Mouse (Mus musculus) layer of hippocampus, adult 8-10 months (tissue): ENCODE measurements around the gene Pax6. TPM values are rescaled to one million over a fixed set of nuclear protein-coding genes. Genes with fewer than 3 reads are reported as not detected.

Source experiments
- DNase-seq, 2 experiments: peaks; one replicate each; pipeline ENCODE4 v3.0.0; 2022; ENCODE audit warnings: low spot score in 2 of 2
- total RNA-seq, 4 experiments: library from RNA; stranded (reverse); gene quantifications; 2 replicates each; pipeline ENCODE4 v1.2.4; 2022

Pax6 gene
- total RNA-seq, 4 experiments from 2014 or later = 12.5 to 17.6 (median 12.8) TPM

- DNase-seq = no peak
These were observed 14.1 kb downstream of the Pax6 start for GRCm38 (mm10) chr2:105682634-105683351.

- DNase-seq = no peak
These were observed 15.2 kb downstream of the Pax6 start for GRCm38 (mm10) chr2:105683771-105684410.

- no peak for DNase-seq
These were observed 16.4 kb downstream of the Pax6 start for GRCm38 (mm10) chr2:105684991-105685650.

- no peak for DNase-seq
These were observed 17.0 kb downstream of the Pax6 start for GRCm38 (mm10) chr2:105685651-105686050.

- no peak for DNase-seq
These were observed 17.9 kb downstream of the Pax6 start for GRCm38 (mm10) chr2:105686363-105687316.

GRCm38 (mm10) chr2:105687317-105687991, 18.8 kb downstream of the Pax6 start:
- DNase-seq = no peak

GRCm38 (mm10) chr2:105688011-105688410, 19.3 kb downstream of the Pax6 start:
- no peak for DNase-seq

GRCm38 (mm10) chr2:105688436-105689303, 20.0 kb downstream of the Pax6 start:
- DNase-seq = no peak

- no peak for DNase-seq
These were observed 20.6 kb downstream of the Pax6 start for GRCm38 (mm10) chr2:105689304-105689770.

- no peak for DNase-seq
These were observed 21.3 kb downstream of the Pax6 start for GRCm38 (mm10) chr2:105689771-105690639.

- no peak for DNase-seq
These were observed 22.6 kb downstream of the Pax6 start for GRCm38 (mm10) chr2:105691296-105691695.

- DNase-seq = no peak
These were observed 29.0 kb downstream of the Pax6 start for GRCm38 (mm10) chr2:105697741-105698140.

GRCm38 (mm10) chr2:105698631-105699030, 29.9 kb downstream of the Pax6 start:
- DNase-seq = no peak

- no peak for DNase-seq
These were observed 33.1 kb downstream of the Pax6 start for GRCm38 (mm10) chr2:105701781-105702180.

- DNase-seq = no peak
These were observed 33.9 kb downstream of the Pax6 start for GRCm38 (mm10) chr2:105702586-105702985.

GRCm38 (mm10) chr2:105705320-105705719, 36.6 kb downstream of the Pax6 start:
- DNase-seq = no peak

GRCm38 (mm10) chr2:105709126-105709525, 40.4 kb downstream of the Pax6 start:
- no peak for DNase-seq

- DNase-seq = no peak
These were observed 41.8 kb downstream of the Pax6 start for GRCm38 (mm10) chr2:105710511-105710910.
